Comparison of ENCODE assay signal across 10 mouse cellular contexts in genomic region chr2:102038895-102039667, GRCm38 (mm10).
DNase-seq lines count a peak whose midpoint lies in the region; ATAC-seq and TF ChIP-seq lines count a peak whose summit lies in the region.
"Had no signal": no experiment of that assay in that cellular context is flagged by ENCODE, and none has a peak within 500 bp of the region (broad histone marks: within the 10 kb centered on the region; RNA-seq: fewer than 3 reads in every experiment).

No protein-coding gene starts in this region.

- intact Hi-C loops in heart, adult 2 months (cut with DNase I): no loop called here

- no peaks in the 10 kb centered on the region for H3K27me3 ChIP-seq in heart, adult 2 months (ENCODE audit: control insufficient read depth, insufficient read depth, low read length)
- no peaks in the 10 kb centered on the region for H3K27me3 ChIP-seq in myocyte (ENCODE audit: control insufficient read depth, insufficient read depth, insufficient read length)
- H3K27me3 ChIP-seq: heart, embryonic 13.5 days; neural tube, embryonic 12.5 days had no signal

- no peaks in the 10 kb centered on the region for H3K36me3 ChIP-seq in heart, adult 2 months (ENCODE audit: control insufficient read depth, insufficient read depth, low read length)
- peaks cover 4% of the 10 kb centered on the region for H3K36me3 ChIP-seq in myocyte (ENCODE audit: control insufficient read depth, insufficient read depth)
- H3K36me3 ChIP-seq: heart, embryonic 13.5 days; neural tube, embryonic 12.5 days had no signal

- peak; percentile 39 for TF ChIP-seq CTCF in heart, adult 2 months (IDR thresholded peaks at IDR 0.05)

- no peaks in the 10 kb centered on the region for H3K79me2 ChIP-seq in heart, adult 2 months (replicated peaks; ENCODE audit: control insufficient read depth, insufficient read depth, low read length)
- peaks cover 8% of the 10 kb centered on the region for H3K79me2 ChIP-seq in myocyte (ENCODE audit: control insufficient read depth, insufficient read depth)

- no peak for TF ChIP-seq POLR2A in heart, adult 2 months (IDR thresholded peaks at IDR 0.05; ENCODE audit: insufficient read depth, low read depth, low read length)
- no peak for TF ChIP-seq POLR2A in myocyte (IDR thresholded peaks at IDR 0.05; ENCODE audit: insufficient read length, low read depth)

- H3K4me3 ChIP-seq in heart, adult 2 months: no peak overlapping the region
- H3K4me3 ChIP-seq in myocyte: no peak overlapping the region
- H3K4me3 ChIP-seq: heart, embryonic 13.5 days; neural tube, embryonic 12.5 days had no signal

- peak overlapping the region; percentile 72 for H3K4me2 ChIP-seq in myocyte (ENCODE audit: low read depth)
- H3K4me2 ChIP-seq: heart, embryonic 13.5 days; neural tube, embryonic 12.5 days had no signal

- ATAC-seq in common myeloid progenitor, adult 5-6 weeks (replicated peaks; ENCODE audit: low read depth, poor library complexity, severe bottlenecking): peak; percentile 53

- peak in 1 of 2 experiments; percentile 39 for DNase-seq in heart, adult 2 months
- DNase-seq in heart, postnatal 4 days: no peak
- DNase-seq in 416B (ENCODE audit: low read depth): peak; percentile 59
- no peak for DNase-seq in urinary bladder, postnatal 25 days (ENCODE audit: low spot score)
- no peak for DNase-seq in kidney, adult 8-10 months
- no peak for DNase-seq in cerebellum, postnatal 14 days

- no peak overlapping the region for H3ac ChIP-seq in myocyte (ENCODE audit: control insufficient read depth, insufficient read length)

- peak overlapping the region; percentile 47; the same call in 1 of the 2 replicates for H3K27ac ChIP-seq in heart, adult 2 months
- H3K27ac ChIP-seq: heart, embryonic 13.5 days; neural tube, embryonic 12.5 days had no signal

- 67% methylated on average over 7 of the region's 7 CpGs for WGBS in heart, adult 2 months

- no peak overlapping the region for H3K9ac ChIP-seq in heart, adult 2 months (ENCODE audit: low read depth, low read length)
- H3K9ac ChIP-seq: heart, embryonic 13.5 days; neural tube, embryonic 12.5 days had no signal

- H3K4me1 ChIP-seq in heart, adult 2 months (ENCODE audit: control insufficient read depth, insufficient read depth, low read length): peaks cover 4% of the 10 kb centered on the region

- TF ChIP-seq EP300 in heart, adult 2 months (IDR thresholded peaks at IDR 0.05; ENCODE audit: insufficient read depth, low read depth, low read length): no peak

TF ChIP-seq in myocyte, 11 proteins besides CTCF, POLR2A, EP300 and RAD21:
- TF ChIP-seq TCF3 (IDR thresholded peaks at IDR 0.05; ENCODE audit: insufficient read length, low read depth): no peak
- no peak for TF ChIP-seq REST (IDR thresholded peaks at IDR 0.05; ENCODE audit: insufficient read depth, insufficient read length)
- peak in 1 of 3 experiments; percentile 19 for TF ChIP-seq MYOD1 (IDR thresholded peaks at IDR 0.05; ENCODE audit: control insufficient read depth in 1 of 3, insufficient read length in 2 of 3, low read depth in 2 of 3)
- TF ChIP-seq CEBPB (IDR thresholded peaks at IDR 0.05; ENCODE audit: insufficient read depth, poor library complexity, severe bottlenecking): no peak
- no peak for TF ChIP-seq E2F4 (IDR thresholded peaks at IDR 0.05; ENCODE audit: insufficient read depth)
- TF ChIP-seq MYOG (IDR thresholded peaks at IDR 0.05; ENCODE audit: control insufficient read depth in 1 of 3, insufficient read depth in 1 of 3, insufficient read length in 2 of 3, low read depth in 2 of 3): peak in 1 of 3 experiments; percentile 48
- no peak for TF ChIP-seq SRF (IDR thresholded peaks at IDR 0.05; ENCODE audit: control insufficient read depth, insufficient read length, low read depth)
- no peak for TF ChIP-seq TCF12 (IDR thresholded peaks at IDR 0.05; ENCODE audit: insufficient read depth, poor library complexity, severe bottlenecking)
- TF ChIP-seq USF1 (IDR thresholded peaks at IDR 0.05; ENCODE audit: low read depth): peak; percentile 26
- TF ChIP-seq POLR2AphosphoS2 (IDR thresholded peaks at IDR 0.05; ENCODE audit: insufficient read length, low read depth): no peak
- no peak for TF ChIP-seq MAX (IDR thresholded peaks at IDR 0.05; ENCODE audit: low read depth)
